Mouse (Mus musculus) CH12.LX (cell line): ENCODE results near the gene Ddx23.

Experiments
- CHD1 ChIP-seq: IDR thresholded peaks from 2 replicates; pipeline ENCODE4 v1.6.1; 2012; ENCODE audit warnings: low read depth, low read length, improper control_type of control experiment, inconsistent platforms
- CHD2 ChIP-seq: IDR thresholded peaks from 2 replicates; pipeline ENCODE4 v1.6.1; 2011; ENCODE audit warnings: low read length, improper control_type of control experiment
- CTCF ChIP-seq, 2 experiments: IDR thresholded peaks in 1 of 2; conservative IDR thresholded peaks in 1 of 2; 2 replicates each; pipeline ENCODE4 v1.5.1; 2011 to 2012; ENCODE audit warnings: low read depth in 2 of 2, low read length in 2 of 2, improper control_type of control experiment in 1 of 2, inconsistent platforms in 1 of 2, mild to moderate bottlenecking in 1 of 2, moderate library complexity in 1 of 2
- HCFC1 ChIP-seq: IDR thresholded peaks from 2 replicates; pipeline ENCODE4 v1.6.1; 2012; ENCODE audit warnings: low read depth, mild to moderate bottlenecking, inconsistent platforms, low read length, improper control_type of control experiment
- POLR2AphosphoS2 ChIP-seq: IDR thresholded peaks from 2 replicates; pipeline ENCODE4 v1.6.1; 2011; ENCODE audit warnings: low read depth, low read length, improper control_type of control experiment
- USF1 ChIP-seq: IDR thresholded peaks from 2 replicates; pipeline ENCODE4 v1.6.1; 2014; ENCODE audit warnings: low read depth, mild to moderate bottlenecking, inconsistent platforms, low read length, improper control_type of control experiment
- ZMIZ1 ChIP-seq: IDR thresholded peaks from 2 replicates; pipeline ENCODE4 v1.6.1; 2012; ENCODE audit warnings: low read depth, mild to moderate bottlenecking, inconsistent platforms, low read length, improper control_type of control experiment

GRCm38 (mm10) chr15:98622199-98622598 lies 40.5 kb downstream of the Ddx23 start:
- no peak for TF ChIP-seq CHD2
- TF ChIP-seq CTCF (conservative IDR thresholded peaks at IDR 0.05 in 1 of 2, IDR thresholded peaks at IDR 0.05 in 1 of 2; ENCODE audit: low read depth in 2 of 2, low read length in 2 of 2) = no peak
- no peak for TF ChIP-seq ZMIZ1
- no peak for TF ChIP-seq CHD1
- no peak for TF ChIP-seq USF1
- no peak for TF ChIP-seq HCFC1
- TF ChIP-seq POLR2AphosphoS2 = no peak
